23 mouse cellular contexts compared by ENCODE assay signal in the genomic region with DNA sequence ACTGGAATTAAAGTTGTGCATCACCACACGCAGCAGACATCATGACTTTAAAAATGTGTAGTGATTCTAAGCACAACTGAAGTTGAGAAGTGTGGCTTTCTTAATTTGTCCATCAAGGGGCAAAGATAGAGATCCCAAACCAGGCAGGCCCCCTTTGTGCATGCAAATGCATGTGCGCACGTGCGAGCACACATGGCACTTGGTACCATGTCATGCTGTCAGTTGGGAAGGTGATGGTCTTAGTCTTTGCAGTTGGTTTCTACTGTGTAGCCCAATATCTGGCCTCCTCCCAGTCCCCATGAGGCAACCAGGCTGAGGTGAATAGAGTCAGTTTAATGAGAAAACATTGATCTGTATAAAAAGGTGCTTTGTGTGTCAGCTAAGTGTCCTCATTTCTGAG. TPM values are rescaled to one million over a fixed set of nuclear protein-coding genes. Genes with fewer than 3 reads are reported as not detected.
"Had no signal": no experiment of that assay in that cellular context is flagged by ENCODE, and none has a peak within 500 bp of the region (broad histone marks: within the 10 kb centered on the region; RNA-seq: fewer than 3 reads in every experiment).

No protein-coding gene starts in this region.

- DNase-seq: kidney, postnatal 14 days; liver; lung, adult 18-20 months; lung, postnatal 36 days; thymus, adult 18-20 months; thymus, postnatal 36 days had no signal

- H3K9me3 ChIP-seq: limb, embryonic 10.5 days; limb, embryonic 13.5 days; liver, embryonic 12.5 days; liver, embryonic 15.5 days; lung, embryonic 15.5 days; megakaryocyte, embryonic 14.5 days; midbrain, embryonic 10.5 days; midbrain, embryonic 13.5 days had no signal

- H3K4me2 ChIP-seq: limb, embryonic 13.5 days; liver, embryonic 12.5 days; liver, embryonic 15.5 days; lung, embryonic 15.5 days; midbrain, embryonic 13.5 days had no signal

- H3K27me3 ChIP-seq: limb, embryonic 13.5 days; liver, embryonic 12.5 days; liver, embryonic 15.5 days; lung, embryonic 15.5 days; megakaryocyte, embryonic 14.5 days; midbrain, embryonic 13.5 days had no signal

- H3K4me1 ChIP-seq: limb, embryonic 10.5 days had no signal

- ATAC-seq: liver, embryonic 12.5 days; midbrain, embryonic 13.5 days; midbrain, embryonic 16.5 days had no signal

- H3K4me3 ChIP-seq: limb, embryonic 10.5 days; limb, embryonic 13.5 days; liver, embryonic 12.5 days; liver, embryonic 15.5 days; lung, embryonic 15.5 days; megakaryocyte, embryonic 14.5 days; midbrain, embryonic 10.5 days; midbrain, embryonic 13.5 days had no signal

- H3K9ac ChIP-seq: limb, embryonic 13.5 days; liver, embryonic 12.5 days; liver, embryonic 15.5 days; lung, embryonic 15.5 days; midbrain, embryonic 13.5 days had no signal

- H3K27ac ChIP-seq: limb, embryonic 10.5 days; limb, embryonic 13.5 days; liver, embryonic 12.5 days; liver, embryonic 15.5 days; lung, embryonic 15.5 days; midbrain, embryonic 10.5 days; midbrain, embryonic 13.5 days had no signal

RNA-seq across cellular contexts. Expression of gene Gm42417, which starts 9.4 kb away (rescaled TPM):
- total RNA-seq: layer of hippocampus, adult 18-20 months; layer of hippocampus, postnatal 14 days; left cerebral cortex, adult 8-10 months; left cerebral cortex, postnatal 14 days; monocyte, adult 5-6 weeks had no signal
- polyA plus RNA-seq: liver, embryonic 15.5 days; lung, embryonic 15.5 days; midbrain, embryonic 13.5 days; small intestine, adult 2 months; spleen, adult 2 months; stomach, embryonic 16.5 days had no signal
